Mouse (Mus musculus) liver, embryonic 14.5 days (tissue): ENCODE measurements around the gene Fbxo46. TPM values are rescaled to one million over a fixed set of nuclear protein-coding genes. Genes with fewer than 3 reads are reported as not detected.

Source experiments
- ATAC-seq: fragments of 200-750 bp; cut with Nextera tagmentation; 2 replicates; pipeline ENCODE4 v1.8.0; 2017; ENCODE audit warnings: moderate number of reproducible peaks, mild to moderate bottlenecking, moderate library complexity; ENCODE audit not compliant: insufficient read depth
- DNase-seq, 3 experiments: peaks; one replicate each; pipeline ENCODE4 v3.0.0-alpha.2; 2012 to 2013; ENCODE audit warnings: low read depth in 3 of 3, low spot score in 3 of 3
- H3K27ac ChIP-seq: fragments of 300-500 bp; sonication (generic); 2 replicates; pipeline ENCODE4 v1.5.1; 2014; ENCODE audit warnings: moderate library complexity, mild to moderate bottlenecking, control low read depth, inconsistent platforms
- H3K27me3 ChIP-seq: fragments of 300-500 bp; sonication (generic); 2 replicates; pipeline ENCODE4 v1.6.1; 2014; ENCODE audit warnings: mild to moderate bottlenecking, low read length, moderate library complexity; ENCODE audit not compliant: control insufficient read depth, insufficient read depth
- H3K36me3 ChIP-seq: fragments of 300-500 bp; sonication (generic); replicated peaks from 2 replicates; pipeline ENCODE4 v1.6.1; 2014; ENCODE audit warnings: low read depth; ENCODE audit not compliant: control insufficient read depth, insufficient read depth
- H3K4me1 ChIP-seq, 2 experiments: fragments of 200-500 bp in 1 of 2; fragments of 300-500 bp in 1 of 2; sonication (generic) in 1 of 2; replicated peaks; 2 replicates each; pipeline ENCODE4 v1.6.1; 2012 to 2014; ENCODE audit warnings: antibody characterized with exemption in 1 of 2, inconsistent platforms in 1 of 2, low read length in 1 of 2; ENCODE audit not compliant: control insufficient read depth in 2 of 2, insufficient read depth in 2 of 2
- H3K4me2 ChIP-seq: fragments of 300-500 bp; sonication (generic); 2 replicates; pipeline ENCODE4 v1.6.1; 2014; ENCODE audit warnings: low read depth, mild to moderate bottlenecking, control low read depth, moderate library complexity
- H3K4me3 ChIP-seq, 2 experiments: fragments of 200-500 bp in 1 of 2; fragments of 300-500 bp in 1 of 2; sonication (generic) in 1 of 2; 2 replicates each; pipeline ENCODE4 v1.5.1; 2012 to 2014; ENCODE audit warnings: low read depth in 2 of 2, low read length in 2 of 2, mild to moderate bottlenecking in 2 of 2, control low read depth in 1 of 2, inconsistent platforms in 1 of 2, moderate library complexity in 1 of 2; ENCODE audit not compliant: insufficient read depth in 1 of 2
- H3K9ac ChIP-seq: fragments of 300-500 bp; sonication (generic); replicated peaks from 2 replicates; pipeline ENCODE4 v1.6.1; 2014; ENCODE audit warnings: mild to moderate bottlenecking, control low read depth, moderate library complexity
- H3K9me3 ChIP-seq: fragments of 300-500 bp; sonication (generic); 2 replicates; pipeline ENCODE4 v1.6.1; 2016; ENCODE audit warnings: low read length, mixed read lengths; ENCODE audit not compliant: control insufficient read depth
- CTCF ChIP-seq: IDR thresholded peaks from 2 replicates; pipeline ENCODE4 v1.5.1; 2016; ENCODE audit warnings: antibody characterized with exemption, low read depth, control low read depth
- EP300 ChIP-seq: IDR thresholded peaks from 2 replicates; pipeline ENCODE4 v1.6.1; 2016; ENCODE audit warnings: antibody characterized with exemption, low read depth
- WGBS: fragments of 180-500 bp; shearing (Covaris S2); extraction: QIAGEN DNeasy Blood & Tissue Kit; methylation state at CpG from one replicate; pipeline ENCODE4 v1.1.7; 2014; ENCODE audit not compliant: insufficient replicate concordance; 5-methylcytosine and 5-hydroxymethylcytosine counted together
- polyA plus RNA-seq, 2 experiments: library from polyadenylated mRNA; depleted of rRNA in 1 of 2; stranded (reverse) in 1 of 2; unstranded in 1 of 2; fragments of >200 nt; fragmentation: Nextera tagmentation in 1 of 2; extraction: Ambion mirVana in 1 of 2; gene quantifications; 2 replicates each; pipeline versions ENCODE4 v1.2.1 to v1.2.3; 2012 to 2014

Fbxo46 gene
- polyA plus RNA-seq, 2 experiments: 2.0 to 2.6 TPM

- 8% methylated on average over 38 of the region's 38 CpGs for WGBS
- Histone ChIP-seq H3K4me3 (peak overlapping the region; percentile 23 to 64), H3K9ac (no peak overlapping the region), H3K4me2 (peak overlapping the region; percentile 95), H3K27ac (no peak overlapping the region), H3K9me3 (no peaks in the 10 kb centered on the region), H3K4me1 (peaks cover 0 to 13% of the 10 kb centered on the region in 2 experiments; a peak in 3 of 4 replicates), H3K36me3 (no peaks in the 10 kb centered on the region), H3K27me3 (peaks cover 52% of the 10 kb centered on the region)
- TF ChIP-seq CTCF: no peak
- TF ChIP-seq EP300: no peak
- DNase-seq (no peak), ATAC-seq (peak; percentile 32)
These were observed 27.1 kb upstream of the Fbxo46 start for GRCm38 (mm10) chr7:19092381-19093173.

- peaks cover 0 to 13% of the 10 kb centered on the region in 2 experiments; a peak in 3 of 4 replicates for H3K4me1 ChIP-seq
- ATAC-seq (peak; percentile 69), DNase-seq (peak; percentile 56 to 66 (median 59))
- H3K27ac ChIP-seq: no peak overlapping the region
- peaks cover 49% of the 10 kb centered on the region for H3K27me3 ChIP-seq
- no peak overlapping the region; the same call in 1 of the 2 replicates for H3K9ac ChIP-seq
- H3K4me2 ChIP-seq: peak overlapping the region; percentile 95
- no peaks in the 10 kb centered on the region for H3K9me3 ChIP-seq
- peak overlapping the region; percentile 64 to 68 for H3K4me3 ChIP-seq
- H3K36me3 ChIP-seq: no peaks in the 10 kb centered on the region
- WGBS: 0% methylated on average over 15 of the region's 15 CpGs
- TF ChIP-seq CTCF (peak; percentile 95), EP300 (no peak)
These were observed 26.5 kb upstream of the Fbxo46 start for GRCm38 (mm10) chr7:19093174-19093521.

- Histone ChIP-seq H3K27me3 (peaks cover 49% of the 10 kb centered on the region), H3K4me2 (peak overlapping the region; percentile 95), H3K9me3 (no peaks in the 10 kb centered on the region), H3K4me3 (peak overlapping the region; percentile 64 to 68), H3K36me3 (no peaks in the 10 kb centered on the region), H3K4me1 (peaks cover 0 to 13% of the 10 kb centered on the region in 2 experiments; a peak in 3 of 4 replicates), H3K9ac (peak overlapping the region; percentile 59), H3K27ac (peak overlapping the region; percentile 50)
- ATAC-seq (peak; percentile 80), DNase-seq (peak; percentile 82 to 88 (median 83))
- WGBS: 1% methylated on average over 45 of the region's 45 CpGs
- TF ChIP-seq CTCF (no peak), EP300 (peak; percentile 20; the same call in 1 of the 2 replicates)
These were observed 25.9 kb upstream of the Fbxo46 start for GRCm38 (mm10) chr7:19093537-19094385.

GRCm38 (mm10) chr7:19094471-19094825 is 25.2 kb upstream of the Fbxo46 start, which contains the start of gene Six5:
TSS of gene Six5 (plus strand) at chr7:19094594.
- Histone ChIP-seq H3K36me3 (no peaks in the 10 kb centered on the region), H3K4me2 (peak within 1 kb of the TSS; percentile 95), H3K27me3 (peaks cover 49% of the 10 kb centered on the region), H3K4me1 (peaks cover 0 to 13% of the 10 kb centered on the region in 2 experiments; a peak in 3 of 4 replicates), H3K9me3 (no peaks in the 10 kb centered on the region), H3K4me3 (peak within 1 kb of the TSS; percentile 64 to 68), H3K27ac (peak within 1 kb of the TSS; percentile 50), H3K9ac (peak within 1 kb of the TSS; percentile 59)
- DNase-seq (no peak), ATAC-seq (no peak)
- under 1% methylated on average over 23 of the region's 36 CpGs for WGBS
- TF ChIP-seq EP300: no peak
- TF ChIP-seq CTCF: no peak
